Mouse (Mus musculus) CH12F3 (cell line): Measurements from ENCODE around the gene Fcor.

Experiments
- in situ Hi-C: fragments of 300-500 bp; cut with MboI; formaldehyde crosslinking; loops from 2 replicates; pipeline ENCODE4 v1.14.3; 2020; ENCODE audit warnings: low sequenced_read_pairs

Gene Fcor

GRCm38 (mm10) chr8:3671980-3672491 lies at the start of gene Fcor:
Gene Fcor (minus strand): TSS chr8:3672362.
- in situ Hi-C loops: loop anchor here (5.0 kb wide), 1 partner anchor 35 kb away; no protein-coding TSS in a partner anchor

- in situ Hi-C loops: loop anchor here (10.0 kb wide), 1 partner anchor 234 kb away; the partner anchor contains the start of gene Cd209c
Observed at GRCm38 (mm10) chr8:3721041-3721440, 48.9 kb upstream of the Fcor start.

DNA sequence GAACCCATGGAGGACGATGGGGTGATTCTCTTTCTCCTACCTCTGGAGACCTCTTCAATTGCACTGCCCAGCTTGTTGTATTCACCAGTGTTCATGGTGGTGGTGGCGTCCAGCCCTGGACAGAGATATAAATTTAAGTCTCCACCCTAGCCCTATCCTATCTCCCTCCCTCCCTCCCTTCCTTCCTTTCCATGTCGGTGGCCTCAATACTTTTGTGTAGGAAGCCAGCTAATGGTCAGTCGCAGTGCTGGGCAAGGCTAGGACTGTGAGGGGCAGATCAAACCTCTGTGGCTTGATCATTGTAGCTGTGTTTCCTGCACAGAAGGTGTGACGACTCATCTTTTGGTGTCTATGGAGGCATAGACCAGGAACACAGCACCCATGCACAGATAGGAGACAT lies 48.4 kb upstream of the Fcor start, which contains the start of gene Clec4g:
Clec4g (minus strand) TSS at position 101 of the 400 bp plus-strand sequence.
- in situ Hi-C loops: loop anchor here (10.0 kb wide), 1 partner anchor 234 kb away; the partner anchor contains the start of gene Cd209c

DNA sequence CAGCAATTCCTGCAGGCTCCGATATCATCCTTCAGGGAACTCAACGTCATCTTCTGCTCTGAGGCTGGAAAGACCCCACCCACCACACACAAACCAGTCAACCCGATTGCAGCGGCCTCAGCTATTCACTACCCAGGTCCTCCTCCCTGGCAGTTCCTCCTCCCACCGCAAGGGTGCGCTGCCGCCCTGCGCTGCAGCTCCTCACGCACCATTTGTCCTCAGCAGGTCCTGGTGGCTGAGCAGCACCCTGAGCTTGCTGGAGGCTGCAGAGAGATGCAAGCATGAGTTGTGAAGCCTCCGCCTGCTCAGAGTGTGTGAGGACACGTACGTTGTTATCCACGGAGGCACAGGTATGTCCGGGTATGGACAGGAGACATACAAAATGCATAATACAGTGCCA lies 46.4 kb upstream of the Fcor start:
- in situ Hi-C loops: no loop called here

- in situ Hi-C loops: no loop called here
Observed at GRCm38 (mm10) chr8:3717321-3717954, 45.3 kb upstream of the Fcor start.

- in situ Hi-C loops: no loop called here
Observed at GRCm38 (mm10) chr8:3711646-3712045, 39.5 kb upstream of the Fcor start.

DNA sequence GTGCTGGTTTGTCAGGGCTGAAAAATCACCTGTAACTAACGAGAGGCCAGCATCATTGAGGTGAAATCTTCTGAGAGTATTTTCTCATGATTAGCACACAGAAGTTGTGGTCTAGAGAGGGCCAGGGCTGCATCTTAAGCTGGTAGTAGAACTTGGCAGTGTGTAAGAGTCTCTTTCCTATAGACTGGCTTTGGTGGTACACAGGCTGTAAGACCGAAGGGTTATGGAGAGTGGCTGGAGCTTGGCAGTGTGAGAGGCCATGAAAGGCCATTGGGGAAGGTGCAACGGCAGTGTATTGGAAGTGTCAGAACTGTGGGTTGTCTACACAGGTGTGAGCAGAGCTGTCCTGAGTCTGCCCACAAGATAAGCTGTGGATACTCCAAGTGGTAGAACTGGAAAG lies 38.1 kb upstream of the Fcor start:
- in situ Hi-C loops: no loop called here

- in situ Hi-C loops: no loop called here
Observed at GRCm38 (mm10) chr8:3707611-3708010, 35.4 kb upstream of the Fcor start.

GRCm38 (mm10) chr8:3705711-3706110 lies 33.5 kb upstream of the Fcor start:
- in situ Hi-C loops: no loop called here

- in situ Hi-C loops: no loop called here
Observed at GRCm38 (mm10) chr8:3701491-3701890, 29.3 kb upstream of the Fcor start.

- in situ Hi-C loops: no loop called here
Observed at GRCm38 (mm10) chr8:3694121-3694520, 22.0 kb upstream of the Fcor start, which contains the start of gene Fcer2a. Gene Fcer2a (minus strand): TSS chr8:3694175.

DNA sequence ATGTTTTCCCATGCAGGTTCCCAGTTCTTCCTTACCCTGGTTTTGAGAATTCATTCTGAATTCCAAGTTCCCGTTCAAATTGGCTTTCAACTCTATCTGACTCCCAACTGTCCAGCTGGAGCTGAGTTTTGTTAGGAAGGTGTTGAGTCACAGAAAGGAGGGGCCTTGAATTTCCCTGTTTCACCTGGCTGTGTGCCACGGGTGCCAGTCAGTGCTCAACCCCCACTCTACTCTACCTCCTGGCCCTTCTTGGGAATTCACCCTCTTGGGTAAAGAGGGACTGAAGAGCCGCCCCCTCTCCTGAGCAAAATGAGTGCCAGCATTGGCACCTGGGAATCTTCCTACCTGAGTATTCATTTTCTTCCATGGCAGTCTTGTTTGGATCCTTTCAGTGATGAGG lies 18.6 kb upstream of the Fcor start:
- in situ Hi-C loops: no loop called here

DNA sequence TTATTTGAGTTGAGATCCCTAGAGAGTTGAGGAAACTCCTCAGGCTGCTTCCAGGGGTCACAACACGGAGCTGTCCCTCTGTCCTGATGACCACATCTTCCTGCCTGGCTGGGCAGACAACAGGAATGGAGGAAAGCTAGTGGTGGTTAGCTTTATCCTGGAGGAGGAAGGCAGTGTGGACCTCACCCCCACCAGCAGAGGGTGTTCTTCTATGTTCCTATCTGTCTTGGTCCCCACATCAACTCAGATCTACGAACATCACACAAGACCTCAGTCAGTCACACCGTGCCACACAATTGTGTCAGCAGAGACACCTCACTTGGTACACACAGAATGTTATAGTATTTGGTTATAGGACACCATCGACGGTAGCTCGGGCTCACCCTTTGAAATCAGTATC lies 15.4 kb upstream of the Fcor start:
- in situ Hi-C loops: no loop called here

DNA sequence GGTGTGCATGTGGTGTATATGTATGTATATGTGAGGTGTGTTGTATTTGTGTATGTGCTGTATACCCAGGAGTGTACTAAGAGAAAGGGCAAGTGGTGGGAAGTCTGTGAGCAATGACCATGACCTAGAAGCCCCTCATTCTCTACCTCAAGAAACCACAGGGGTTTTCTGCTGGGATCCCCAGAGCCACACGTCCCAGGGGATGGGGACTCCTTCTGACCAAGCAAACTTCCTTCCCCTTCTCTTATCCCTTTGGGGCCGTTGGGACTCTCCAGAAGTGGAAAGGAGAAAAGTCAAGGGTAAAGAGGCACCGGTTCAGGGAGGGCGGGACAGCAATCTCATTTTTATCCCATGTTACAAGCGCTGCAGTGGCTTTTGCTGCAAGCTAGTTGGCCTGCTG lies 13.3 kb upstream of the Fcor start:
- in situ Hi-C loops: no loop called here

DNA sequence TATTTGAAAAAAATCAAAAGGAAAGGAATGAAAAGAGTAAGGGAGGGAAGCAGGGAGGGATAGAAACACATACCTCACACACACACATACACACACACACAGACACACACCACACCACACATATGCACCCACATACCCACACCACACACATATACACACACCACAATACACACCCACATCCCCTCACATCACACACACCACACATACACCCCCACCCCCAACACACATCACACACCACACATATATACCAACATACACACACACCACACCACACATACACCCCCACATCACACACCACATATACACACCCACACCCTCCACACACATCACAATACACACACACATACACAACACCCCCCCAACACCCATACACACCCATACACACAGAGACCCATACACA lies 12.4 kb upstream of the Fcor start:
- in situ Hi-C loops: no loop called here

DNA sequence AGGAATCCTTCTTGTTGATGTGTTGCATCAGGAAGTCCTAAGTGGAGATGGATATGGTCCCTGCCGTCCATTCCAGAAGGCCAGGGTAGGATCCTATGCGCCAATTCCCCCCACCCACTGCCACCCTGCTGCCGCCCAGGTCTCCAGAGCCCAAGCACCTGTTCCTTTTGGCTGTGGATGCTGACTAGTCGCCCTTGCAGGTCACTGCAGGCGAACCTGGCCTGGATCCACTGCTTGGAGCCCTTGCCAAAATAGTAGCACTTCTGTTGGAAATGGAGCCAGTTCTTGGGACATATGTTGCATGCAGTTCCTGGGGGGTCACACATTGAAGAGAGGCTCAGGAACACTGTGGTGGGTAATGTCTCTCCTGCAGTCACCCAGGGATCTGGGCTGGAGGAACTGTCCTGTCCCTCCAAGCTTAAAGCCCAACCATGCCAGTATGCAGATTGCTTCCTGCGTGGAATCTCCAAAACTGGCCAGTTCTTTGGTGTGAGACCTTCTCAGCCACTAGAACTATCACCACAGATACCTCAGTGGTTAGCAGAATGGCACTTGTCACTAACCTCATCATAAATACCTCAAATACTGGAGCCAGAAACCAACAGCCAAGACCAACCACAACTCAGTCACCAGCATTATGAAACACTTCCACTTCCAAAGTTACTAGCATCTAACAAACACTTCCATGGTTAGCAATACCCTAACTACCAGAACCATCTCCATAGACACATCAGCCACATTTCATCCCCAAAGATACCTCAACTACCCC lies 11.4 kb upstream of the Fcor start:
- in situ Hi-C loops: no loop called here

GRCm38 (mm10) chr8:3682435-3682834 lies 10.3 kb upstream of the Fcor start:
- in situ Hi-C loops: no loop called here

- in situ Hi-C loops: no loop called here
Observed at GRCm38 (mm10) chr8:3679656-3680055, 7.5 kb upstream of the Fcor start.

- in situ Hi-C loops: no loop called here
Observed at GRCm38 (mm10) chr8:3679236-3679635, 7.1 kb upstream of the Fcor start.

- in situ Hi-C loops: no loop called here
Observed at GRCm38 (mm10) chr8:3678831-3679230, 6.7 kb upstream of the Fcor start.

DNA sequence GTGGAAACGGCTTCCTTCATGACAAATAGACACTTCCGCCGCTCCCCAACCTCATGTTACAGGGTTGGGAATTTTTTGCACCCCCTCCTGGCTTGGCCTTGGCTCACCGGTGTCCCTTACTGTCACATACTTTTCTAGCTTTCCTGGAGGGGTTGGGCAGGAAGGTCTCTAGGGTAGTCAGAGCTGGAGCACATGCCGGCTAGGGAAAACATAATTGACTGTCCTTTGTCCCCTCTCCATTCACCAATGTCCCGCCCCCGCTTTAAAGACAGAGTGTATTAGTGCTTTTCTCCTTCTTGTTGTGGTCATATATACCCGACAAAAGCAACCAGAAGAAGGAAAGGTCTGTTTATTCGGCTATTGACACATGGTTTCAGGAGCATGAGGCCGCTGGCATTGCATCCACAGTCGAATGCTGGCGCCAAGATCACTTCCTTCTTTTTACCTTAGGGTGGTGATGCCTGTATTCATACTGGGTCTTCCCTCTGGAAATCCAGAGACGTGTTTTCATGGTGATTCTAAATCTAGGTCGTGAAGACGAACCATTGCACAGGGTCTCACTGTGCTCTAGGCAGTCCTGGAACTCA lies 4.9 kb upstream of the Fcor start:
- in situ Hi-C loops: no loop called here
